ENCODE assay signal across 8 mouse cellular contexts in genomic region chr13:55210971-55211220, GRCm38 (mm10). TPM values are rescaled to one million over a fixed set of nuclear protein-coding genes. Genes with fewer than 3 reads are reported as not detected.
DNase-seq lines count a peak whose midpoint lies in the region; ATAC-seq and TF ChIP-seq lines count a peak whose summit lies in the region.

No protein-coding gene starts in this region.

- no peaks in the 10 kb centered on the region; the same call in 1 of the 2 replicates for H3K36me3 ChIP-seq in liver, embryonic 11.5 days (ENCODE audit: control insufficient read depth, insufficient read depth, low read length)
- H3K36me3 ChIP-seq in stomach, embryonic 14.5 days (ENCODE audit: control insufficient read depth, insufficient read depth, low read length) = peaks cover 24% of the 10 kb centered on the region

- no peaks in the 10 kb centered on the region for H3K27me3 ChIP-seq in liver, embryonic 11.5 days (replicated peaks; ENCODE audit: control insufficient read depth, insufficient read depth, low read length)
- no peaks in the 10 kb centered on the region for H3K27me3 ChIP-seq in stomach, embryonic 14.5 days (ENCODE audit: control insufficient read depth, insufficient read depth, low read length)

- H3K4me3 ChIP-seq in left cerebral cortex, adult 2 months = peak overlapping the region; percentile 81
- peak overlapping the region; percentile 68 for H3K4me3 ChIP-seq in cortical plate, adult 2 months (ENCODE audit: insufficient read depth, low read length)
- peak overlapping the region; percentile 63 for H3K4me3 ChIP-seq in liver, embryonic 11.5 days (ENCODE audit: low read depth, low read length)
- peak overlapping the region; percentile 81 for H3K4me3 ChIP-seq in stomach, embryonic 14.5 days (ENCODE audit: low read depth, low read length)

- under 1% methylated on average over 17 of the region's 17 CpGs for WGBS in liver, embryonic 11.5 days
- 2% methylated on average over 17 of the region's 17 CpGs for WGBS in stomach, embryonic 14.5 days

- no peaks in the 10 kb centered on the region for H3K9me3 ChIP-seq in liver, embryonic 11.5 days (ENCODE audit: control insufficient read depth, low read length)
- H3K9me3 ChIP-seq in stomach, embryonic 14.5 days (ENCODE audit: control insufficient read depth, low read depth, low read length) = no peaks in the 10 kb centered on the region

- peak overlapping the region; percentile 96 for H3K27ac ChIP-seq in left cerebral cortex, adult 2 months
- H3K27ac ChIP-seq in cortical plate, adult 2 months (ENCODE audit: insufficient read depth, low read length) = peak overlapping the region; percentile 94
- H3K27ac ChIP-seq in liver, embryonic 11.5 days (ENCODE audit: low read depth, low read length) = peak overlapping the region; percentile 98
- peak overlapping the region; percentile 99 for H3K27ac ChIP-seq in stomach, embryonic 14.5 days (ENCODE audit: low read length)

- DNase-seq in left cerebral cortex, adult 2 months (ENCODE audit: extremely low spot score in 1 of 2, low spot score in 2 of 2) = no peak
- DNase-seq in left cerebral cortex, postnatal 36 days (ENCODE audit: low spot score in 2 of 2) = no peak
- peak; percentile 68 for DNase-seq in forelimb bud, embryonic 11.5 days (ENCODE audit: low read depth, low spot score)
- DNase-seq in liver, embryonic 11.5 days (ENCODE audit: low spot score) = peak; percentile 85
- DNase-seq in frontal cortex, adult 2 months (ENCODE audit: extremely low spot score in 1 of 2, low spot score in 1 of 2) = no peak
- no peak for DNase-seq in cerebellum, adult 11 months

- peaks cover 10% of the 10 kb centered on the region for H3K4me1 ChIP-seq in cortical plate, adult 2 months (ENCODE audit: control insufficient read depth, insufficient read depth, low read length)
- peaks cover 47% of the 10 kb centered on the region for H3K4me1 ChIP-seq in liver, embryonic 11.5 days (replicated peaks; ENCODE audit: control insufficient read depth, insufficient read depth, low read length)
- H3K4me1 ChIP-seq in stomach, embryonic 14.5 days (ENCODE audit: control insufficient read depth, insufficient read depth, low read length) = peaks cover 36% of the 10 kb centered on the region

- TF ChIP-seq POLR2A in cortical plate, adult 2 months (IDR thresholded peaks at IDR 0.05; ENCODE audit: extremely low read depth, insufficient read depth, low read length) = no peak

- TF ChIP-seq CTCF in left cerebral cortex, adult 2 months (IDR thresholded peaks at IDR 0.05) = no peak
- no peak for TF ChIP-seq CTCF in cortical plate, adult 2 months (IDR thresholded peaks at IDR 0.05; ENCODE audit: extremely low read depth, insufficient read depth, low read length)

- peak; percentile 61 for ATAC-seq in liver, embryonic 11.5 days (replicated peaks; ENCODE audit: low FRiP score)
- ATAC-seq in stomach, embryonic 14.5 days (ENCODE audit: insufficient number of reproducible peaks, insufficient read depth, low FRiP score, low read depth) = peak; percentile 72

- H3K4me2 ChIP-seq in liver, embryonic 11.5 days = peak overlapping the region; percentile 97
- H3K4me2 ChIP-seq in stomach, embryonic 14.5 days (replicated peaks; ENCODE audit: low read depth, low read length) = peak overlapping the region; percentile 94

- intact Hi-C loops in left cerebral cortex, adult 2 months (cut with DNase I) = no loop called here
- intact Hi-C loops in left cerebral cortex, postnatal 36 days (cut with DNase I) = loop anchor here (5.0 kb wide), 1 partner anchor 46 kb away; no protein-coding TSS in a partner anchor

- peak overlapping the region; percentile 96 for H3K9ac ChIP-seq in liver, embryonic 11.5 days (ENCODE audit: low read depth, low read length)
- H3K9ac ChIP-seq in stomach, embryonic 14.5 days (replicated peaks; ENCODE audit: low read depth, low read length) = peak overlapping the region; percentile 95

RNA-seq across cellular contexts. Expression of gene Nsd1, which starts 1.3 kb away (rescaled TPM):
- total RNA-seq in left cerebral cortex, adult 2 months (2021) = 100 to 1,000 TPM; 116 to 118 TPM
- 100 to 1,000 TPM; 105 to 134 TPM for total RNA-seq in left cerebral cortex, postnatal 36 days (2021)
- 37.4 and 38.0 TPM in 2 replicates for polyA plus RNA-seq in cortical plate, adult 2 months (2012; rRNA removed)
- 35.5 and 41.3 TPM in 2 replicates for polyA plus RNA-seq in liver, embryonic 11.5 days (2014; fragmentation: Nextera tagmentation; extraction: Ambion mirVana)
- 96.3 and 97.6 TPM in 2 replicates for polyA plus RNA-seq in stomach, embryonic 14.5 days (2014; fragmentation: Nextera tagmentation; extraction: Ambion mirVana)
- 38.3 and 41.3 TPM in 2 replicates for polyA plus RNA-seq in frontal cortex, adult 2 months (2012; rRNA removed)

RNA-seq across cellular contexts. Expression of gene Fgfr4, which starts 58.5 kb away (rescaled TPM):
- total RNA-seq in left cerebral cortex, adult 2 months (2021) = under 1 TPM; 0.36 to 0.40 TPM
- total RNA-seq in left cerebral cortex, postnatal 36 days (2021) = under 1 TPM; 0.18 to 0.30 TPM
- polyA plus RNA-seq in cortical plate, adult 2 months (2012; rRNA removed) = 0.08 and 0.10 TPM in 2 replicates
- 6.8 and 8.0 TPM in 2 replicates for polyA plus RNA-seq in liver, embryonic 11.5 days (2014; fragmentation: Nextera tagmentation; extraction: Ambion mirVana)
- 7.3 and 7.8 TPM in 2 replicates for polyA plus RNA-seq in stomach, embryonic 14.5 days (2014; fragmentation: Nextera tagmentation; extraction: Ambion mirVana)
- polyA plus RNA-seq in frontal cortex, adult 2 months (2012; rRNA removed) = 0.38 and 0.54 TPM in 2 replicates

Comparison
In these comparisons a context has a peak if more than half of its experiments do, and no peak if none do; other contexts are left out.
1. DNase-seq: peak in forelimb bud, embryonic 11.5 days (single experiment) and liver, embryonic 11.5 days (single experiment); none in left cerebral cortex, adult 2 months (0 of 2), left cerebral cortex, postnatal 36 days (0 of 2), frontal cortex, adult 2 months (0 of 2) and cerebellum, adult 11 months (single experiment).
2. Peak in every context shown above with its lines, with median percentiles within 50 percentile points of each other: H3K27ac ChIP-seq and H3K4me3 ChIP-seq.